Mouse (Mus musculus): ENCODE results near the gene B3gntl1.

The B3gntl1 gene

GRCm38 (mm10) chr11:121672990-121673572, at the start of gene B3gntl1:
B3gntl1 (minus strand) TSS chr11:121673153.
- DNase-seq (ENCODE audit: low spot score in 2 of 2), result peak; percentile 97 to 99

GRCm38 (mm10) chr11:121722434-121722833, 49.5 kb upstream of the B3gntl1 start:
- DNase-seq (ENCODE audit: low spot score in 2 of 2), result no peak

GRCm38 (mm10) chr11:121720752-121721151, 47.8 kb upstream of the B3gntl1 start:
- no peak for DNase-seq (ENCODE audit: low spot score in 2 of 2)

- peak; percentile 60 to 77 for DNase-seq (ENCODE audit: low spot score in 2 of 2)
Observed at GRCm38 (mm10) chr11:121717724-121718123, 44.8 kb upstream of the B3gntl1 start.

- DNase-seq (ENCODE audit: low spot score in 2 of 2), result no peak
Observed at GRCm38 (mm10) chr11:121714745-121715485, 42.0 kb upstream of the B3gntl1 start.

- no peak for DNase-seq (ENCODE audit: low spot score in 2 of 2)
Observed at GRCm38 (mm10) chr11:121713569-121713968, 40.6 kb upstream of the B3gntl1 start.

GRCm38 (mm10) chr11:121712987-121713386, 40.0 kb upstream of the B3gntl1 start:
- DNase-seq (ENCODE audit: low spot score in 2 of 2), result peak; percentile 36 to 58

- no peak for DNase-seq (ENCODE audit: low spot score in 2 of 2)
Observed at GRCm38 (mm10) chr11:121710245-121710644, 37.3 kb upstream of the B3gntl1 start.

GRCm38 (mm10) chr11:121709278-121709677, 36.3 kb upstream of the B3gntl1 start:
- DNase-seq (ENCODE audit: low spot score in 2 of 2), result no peak

- no peak for DNase-seq (ENCODE audit: low spot score in 2 of 2)
Observed at GRCm38 (mm10) chr11:121706521-121707005, 33.6 kb upstream of the B3gntl1 start.

GRCm38 (mm10) chr11:121703619-121704215, 30.8 kb upstream of the B3gntl1 start:
- no peak for DNase-seq (ENCODE audit: low spot score in 2 of 2)

GRCm38 (mm10) chr11:121702895-121703618, 30.1 kb upstream of the B3gntl1 start:
- DNase-seq (ENCODE audit: low spot score in 2 of 2), result peak; percentile 33 to 60

- DNase-seq (ENCODE audit: low spot score in 2 of 2), result peak; percentile 89 to 93
Observed at GRCm38 (mm10) chr11:121702111-121702894, 29.4 kb upstream of the B3gntl1 start.

GRCm38 (mm10) chr11:121701244-121701643, 28.3 kb upstream of the B3gntl1 start, which contains the start of gene Metrnl:
Metrnl (plus strand) TSS chr11:121701544.
- no peak for DNase-seq (ENCODE audit: low spot score in 2 of 2)

GRCm38 (mm10) chr11:121698381-121698955, 25.5 kb upstream of the B3gntl1 start:
- DNase-seq (ENCODE audit: low spot score in 2 of 2), result no peak

GRCm38 (mm10) chr11:121697271-121697670, 24.3 kb upstream of the B3gntl1 start:
- DNase-seq (ENCODE audit: low spot score in 2 of 2), result no peak

- DNase-seq (ENCODE audit: low spot score in 2 of 2), result no peak
Observed at GRCm38 (mm10) chr11:121695304-121696064, 22.5 kb upstream of the B3gntl1 start.

- DNase-seq (ENCODE audit: low spot score in 2 of 2), result no peak
Observed at GRCm38 (mm10) chr11:121688024-121688423, 15.1 kb upstream of the B3gntl1 start.

GRCm38 (mm10) chr11:121686674-121687073, 13.7 kb upstream of the B3gntl1 start:
- no peak for DNase-seq (ENCODE audit: low spot score in 2 of 2)

GRCm38 (mm10) chr11:121686091-121686490, 13.1 kb upstream of the B3gntl1 start:
- DNase-seq (ENCODE audit: low spot score in 2 of 2), result no peak

Measured in urinary bladder, adult 18-20 months (tissue).